Mouse (Mus musculus) kidney, embryonic 15.5 days (tissue): ENCODE data around the gene Srsf10. TPM values are rescaled to one million over a fixed set of nuclear protein-coding genes. Genes with fewer than 3 reads are reported as not detected.

Experiments used
- ATAC-seq: fragments of 200-750 bp; cut with Nextera tagmentation; replicated peaks from 2 replicates; pipeline ENCODE4 v1.8.0; 2017; ENCODE audit warnings: moderate TSS enrichment; ENCODE audit not compliant: low FRiP score
- H3K27ac ChIP-seq: fragments of 300-500 bp; sonication (generic); 2 replicates; pipeline ENCODE4 v1.5.1; 2015; ENCODE audit warnings: mild to moderate bottlenecking, inconsistent platforms
- H3K27me3 ChIP-seq: fragments of 300-500 bp; sonication (generic); 2 replicates; pipeline ENCODE4 v1.6.1; 2015; ENCODE audit warnings: inconsistent platforms
- H3K36me3 ChIP-seq: fragments of 300-500 bp; sonication (generic); 2 replicates; pipeline ENCODE4 v1.6.1; 2015; ENCODE audit warnings: inconsistent platforms
- H3K4me1 ChIP-seq: fragments of 300-500 bp; sonication (generic); 2 replicates; pipeline ENCODE4 v1.6.1; 2015; ENCODE audit warnings: inconsistent platforms
- H3K4me2 ChIP-seq: fragments of 300-500 bp; sonication (generic); 2 replicates; pipeline ENCODE4 v1.6.1; 2015; ENCODE audit warnings: moderate library complexity, mild to moderate bottlenecking, inconsistent platforms
- H3K4me3 ChIP-seq: fragments of 300-500 bp; sonication (generic); replicated peaks from 2 replicates; pipeline ENCODE4 v1.5.1; 2015; ENCODE audit warnings: mild to moderate bottlenecking, inconsistent platforms
- H3K9ac ChIP-seq: fragments of 300-500 bp; sonication (generic); 2 replicates; pipeline ENCODE4 v1.6.1; 2015; ENCODE audit warnings: mild to moderate bottlenecking, inconsistent platforms
- H3K9me3 ChIP-seq: fragments of 300-500 bp; sonication (generic); replicated peaks from 2 replicates; pipeline ENCODE4 v1.6.1; 2016; ENCODE audit warnings: inconsistent platforms
- WGBS: fragments of 180-500 bp; shearing (Covaris S2); methylation state at CpG from one replicate; pipeline ENCODE4 v1.1.7; 2015; ENCODE audit warnings: mixed read lengths; 5-methylcytosine and 5-hydroxymethylcytosine counted together
- polyA plus RNA-seq: library from polyadenylated mRNA; unstranded; fragments of >200 nt; fragmentation: Nextera tagmentation; extraction: Ambion mirVana; gene quantifications from 2 replicates; pipeline ENCODE4 v1.2.1, GENCODE M21; 2015

Srsf10 gene
- polyA plus RNA-seq, result 268 and 279 TPM in 2 replicates

DNA sequence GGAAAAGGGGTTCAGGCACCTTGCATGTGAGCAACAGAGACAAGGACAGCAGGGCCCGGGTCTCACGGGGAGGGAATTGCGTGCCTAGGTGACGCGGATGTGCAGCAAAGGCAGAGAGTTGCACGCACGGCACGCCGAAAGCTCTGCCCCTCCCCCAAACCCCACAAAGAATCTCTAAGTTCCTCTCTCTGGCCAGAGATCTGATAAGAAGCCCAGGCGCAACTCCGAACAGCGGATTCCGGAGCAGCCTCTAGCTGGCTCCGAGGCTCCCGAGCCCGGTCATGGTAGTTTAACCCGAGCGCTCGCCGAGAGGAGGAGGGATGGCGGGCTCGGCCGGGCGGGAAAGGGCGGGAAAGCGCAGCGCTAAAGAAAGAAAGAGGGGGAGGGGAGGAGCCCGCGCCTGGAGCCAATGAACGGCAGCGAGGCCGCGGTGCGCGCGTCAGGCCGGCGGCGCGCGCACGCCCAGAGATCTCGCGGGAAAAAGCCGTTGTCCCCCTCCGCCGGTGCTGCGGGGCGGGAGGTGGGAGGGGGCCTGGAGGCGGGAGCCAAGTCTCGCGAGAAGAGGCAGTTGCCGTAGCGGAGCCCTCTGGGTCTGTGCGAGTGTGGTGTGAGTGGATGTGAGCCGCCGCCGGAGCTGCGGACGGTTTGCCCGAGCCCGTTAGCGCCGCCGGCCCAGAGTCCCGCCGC, at the start of gene Srsf10:
Gene Srsf10 (plus strand): TSS at position 212 of the 687 bp plus-strand sequence.
- Histone ChIP-seq H3K9ac (peak within 1 kb of the TSS; percentile 88), H3K27me3 (no peaks in the 10 kb centered on the region), H3K4me3 (peak within 1 kb of the TSS; percentile 66), H3K27ac (peak within 1 kb of the TSS; percentile 100), H3K4me2 (peak within 1 kb of the TSS; percentile 84), H3K9me3 (no peaks in the 10 kb centered on the region), H3K36me3 (peaks cover 14% of the 10 kb centered on the region; the same call in 1 of the 2 replicates), H3K4me1 (peaks cover 43% of the 10 kb centered on the region)
- ATAC-seq, result peak; percentile 94
- WGBS, result 0% methylated on average over 63 of the region's 67 CpGs

- Histone ChIP-seq H3K4me1 (peaks cover 26% of the 10 kb centered on the region), H3K4me3 (no peak overlapping the region), H3K9me3 (no peaks in the 10 kb centered on the region; the same call in 1 of the 2 replicates), H3K27me3 (no peaks in the 10 kb centered on the region), H3K36me3 (no peaks in the 10 kb centered on the region), H3K4me2 (no peak overlapping the region), H3K9ac (no peak overlapping the region), H3K27ac (no peak overlapping the region)
- no peak for ATAC-seq
- 75% methylated on average over 7 of the region's 7 CpGs for WGBS
Observed at GRCm38 (mm10) chr4:135814896-135815295, 40.7 kb upstream of the Srsf10 start.

DNA sequence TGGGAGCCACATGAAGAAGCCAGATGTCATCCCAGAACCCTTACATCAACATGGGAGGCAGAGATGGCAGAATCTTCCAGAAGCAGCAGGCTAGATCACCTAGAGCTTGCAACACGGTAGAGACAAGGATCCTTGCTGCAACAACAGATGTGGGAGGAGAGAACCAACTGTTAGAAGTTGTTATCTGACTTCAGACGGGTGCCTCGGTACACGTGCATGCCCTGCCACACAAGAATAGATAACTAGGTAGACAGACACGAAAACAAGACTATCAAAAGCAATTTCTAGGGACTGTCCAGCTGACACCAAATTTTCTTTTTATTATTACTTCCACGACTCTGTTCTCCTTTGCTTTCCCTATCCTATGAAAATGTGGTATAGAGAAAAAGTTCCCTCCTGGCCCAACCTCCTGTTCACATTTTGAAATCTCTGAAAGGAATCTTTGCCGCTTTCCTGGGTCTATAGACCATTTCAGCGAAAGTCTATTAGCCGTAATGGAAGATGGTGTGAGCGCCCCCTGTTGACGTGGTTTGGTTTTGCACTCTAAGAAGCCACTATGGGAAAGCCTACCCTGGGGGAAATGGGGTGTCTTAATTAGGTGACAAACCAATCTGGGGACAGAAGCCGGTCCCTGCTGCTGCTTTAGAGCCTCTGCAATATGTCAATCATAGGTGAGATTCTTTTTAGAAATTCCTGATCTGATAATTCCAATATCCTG, 38.5 kb upstream of the Srsf10 start:
- H3K9me3 ChIP-seq, result no peaks in the 10 kb centered on the region; the same call in 1 of the 2 replicates
- ATAC-seq, result no peak
- H3K27ac ChIP-seq, result no peak overlapping the region
- H3K27me3 ChIP-seq, result no peaks in the 10 kb centered on the region
- H3K36me3 ChIP-seq, result no peaks in the 10 kb centered on the region
- WGBS, result 42% methylated on average over 12 of the region's 12 CpGs
- no peak overlapping the region for H3K9ac ChIP-seq
- H3K4me2 ChIP-seq, result no peak overlapping the region
- no peak overlapping the region for H3K4me3 ChIP-seq
- peaks cover 14% of the 10 kb centered on the region for H3K4me1 ChIP-seq

- no peaks in the 10 kb centered on the region; the same call in 1 of the 2 replicates for H3K9me3 ChIP-seq
- no peaks in the 10 kb centered on the region for H3K36me3 ChIP-seq
- H3K4me1 ChIP-seq, result peaks cover 14% of the 10 kb centered on the region
- H3K9ac ChIP-seq, result no peak overlapping the region
- no peak overlapping the region for H3K4me3 ChIP-seq
- H3K4me2 ChIP-seq, result no peak overlapping the region
- no peak for ATAC-seq
- WGBS, result 74% methylated on average over 3 of the region's 3 CpGs
- no peak overlapping the region for H3K27ac ChIP-seq
- H3K27me3 ChIP-seq, result no peaks in the 10 kb centered on the region
Observed at GRCm38 (mm10) chr4:135818366-135818765, 37.2 kb upstream of the Srsf10 start.

- no peaks in the 10 kb centered on the region; the same call in 1 of the 2 replicates for H3K9me3 ChIP-seq
- no peaks in the 10 kb centered on the region for H3K36me3 ChIP-seq
- WGBS, result 44% methylated on average over 17 of the region's 17 CpGs
- H3K4me3 ChIP-seq, result no peak overlapping the region
- peak overlapping the region; percentile 86 for H3K27ac ChIP-seq
- 0 out of 2 replicates have a peak, but pooled peaks have one; percentile 46 for ATAC-seq
- H3K4me2 ChIP-seq, result no peak overlapping the region
- H3K9ac ChIP-seq, result no peak overlapping the region
- no peaks in the 10 kb centered on the region for H3K27me3 ChIP-seq
- peaks cover 14% of the 10 kb centered on the region for H3K4me1 ChIP-seq
Observed at GRCm38 (mm10) chr4:135819826-135820526, 35.6 kb upstream of the Srsf10 start.

GRCm38 (mm10) chr4:135821772-135822171, 33.8 kb upstream of the Srsf10 start:
- no peaks in the 10 kb centered on the region for H3K27me3 ChIP-seq
- H3K27ac ChIP-seq, result no peak overlapping the region
- H3K4me3 ChIP-seq, result no peak overlapping the region
- 87% methylated on average over 4 of the region's 4 CpGs for WGBS
- ATAC-seq, result no peak
- no peak overlapping the region for H3K9ac ChIP-seq
- peaks cover 14% of the 10 kb centered on the region for H3K4me1 ChIP-seq
- H3K9me3 ChIP-seq, result no peaks in the 10 kb centered on the region; the same call in 1 of the 2 replicates
- H3K4me2 ChIP-seq, result no peak overlapping the region
- no peaks in the 10 kb centered on the region for H3K36me3 ChIP-seq

GRCm38 (mm10) chr4:135823298-135823697, 32.2 kb upstream of the Srsf10 start:
- no peaks in the 10 kb centered on the region for H3K36me3 ChIP-seq
- 71% methylated on average over 2 of the region's 2 CpGs for WGBS

DNA sequence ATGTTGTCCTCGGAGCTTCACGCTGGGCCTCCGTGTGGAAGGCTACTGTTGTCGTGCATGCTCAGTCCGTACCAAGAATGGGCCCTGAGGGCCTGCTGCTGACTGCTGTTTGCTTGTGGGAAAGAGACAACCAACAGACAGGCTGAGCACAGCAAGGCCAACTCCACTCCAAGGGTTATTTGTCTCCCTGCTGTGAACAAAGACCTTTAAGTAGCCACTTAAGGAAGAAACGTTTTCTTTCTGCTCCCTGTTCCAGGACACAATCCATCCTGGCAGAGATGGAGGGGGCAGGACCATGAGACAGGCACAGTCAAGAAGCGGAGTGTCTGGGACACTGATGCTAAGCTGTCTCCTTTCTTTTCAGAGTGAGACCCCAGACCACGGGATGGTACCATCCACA, 31.3 kb upstream of the Srsf10 start:
- H3K27ac ChIP-seq, result no peak overlapping the region
- H3K9ac ChIP-seq, result no peak overlapping the region
- 65% methylated on average over 8 of the region's 8 CpGs for WGBS

More at GRCm38 (mm10) chr4:135823298-135823697, 32.2 kb upstream of the Srsf10 start:
- no peak overlapping the region for H3K27ac ChIP-seq
- ATAC-seq, result no peak
- no peak overlapping the region for H3K4me3 ChIP-seq
- no peak overlapping the region for H3K4me2 ChIP-seq
- H3K4me1 ChIP-seq, result peaks cover 13% of the 10 kb centered on the region
- H3K27me3 ChIP-seq, result no peaks in the 10 kb centered on the region
- no peak overlapping the region for H3K9ac ChIP-seq
- H3K9me3 ChIP-seq, result no peaks in the 10 kb centered on the region; the same call in 1 of the 2 replicates

DNA sequence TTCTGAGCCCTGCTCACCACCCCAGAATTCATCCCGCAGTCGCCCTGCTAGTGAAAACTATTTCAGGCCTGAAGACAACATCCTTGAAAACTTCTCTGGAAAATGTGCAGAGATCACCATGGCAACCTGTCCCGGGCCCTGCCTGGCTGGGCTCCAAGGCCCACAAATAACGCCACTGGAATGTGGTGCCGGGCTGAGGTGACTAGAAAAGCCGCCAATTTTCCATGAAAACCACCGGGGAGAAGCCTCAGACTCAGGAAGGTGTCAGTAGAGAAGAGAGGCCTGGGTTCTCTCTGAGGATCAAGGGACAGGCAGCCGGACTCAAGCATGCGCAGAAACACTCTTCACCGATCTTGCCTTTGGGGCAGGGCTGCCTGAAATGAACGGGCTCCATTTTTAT, 27.1 kb upstream of the Srsf10 start:
- ATAC-seq, result peak; percentile 68
- Histone ChIP-seq H3K4me1 (peaks cover 36% of the 10 kb centered on the region), H3K27ac (peak overlapping the region; percentile 89), H3K4me2 (peak overlapping the region; percentile 42), H3K27me3 (no peaks in the 10 kb centered on the region), H3K36me3 (no peaks in the 10 kb centered on the region), H3K9me3 (no peaks in the 10 kb centered on the region), H3K4me3 (0 out of 2 replicates have a peak overlapping the region, but pooled peaks have one; percentile 4), H3K9ac (no peak overlapping the region)
- 20% methylated on average over 11 of the region's 11 CpGs for WGBS

More for the DNA sequence above, 31.3 kb upstream of the Srsf10 start:
- H3K4me2 ChIP-seq, result no peak overlapping the region
- no peaks in the 10 kb centered on the region for H3K36me3 ChIP-seq
- H3K4me3 ChIP-seq, result no peak overlapping the region
- H3K9me3 ChIP-seq, result no peaks in the 10 kb centered on the region
- H3K27me3 ChIP-seq, result no peaks in the 10 kb centered on the region
- no peak for ATAC-seq
- H3K4me1 ChIP-seq, result peaks cover 22% of the 10 kb centered on the region

DNA sequence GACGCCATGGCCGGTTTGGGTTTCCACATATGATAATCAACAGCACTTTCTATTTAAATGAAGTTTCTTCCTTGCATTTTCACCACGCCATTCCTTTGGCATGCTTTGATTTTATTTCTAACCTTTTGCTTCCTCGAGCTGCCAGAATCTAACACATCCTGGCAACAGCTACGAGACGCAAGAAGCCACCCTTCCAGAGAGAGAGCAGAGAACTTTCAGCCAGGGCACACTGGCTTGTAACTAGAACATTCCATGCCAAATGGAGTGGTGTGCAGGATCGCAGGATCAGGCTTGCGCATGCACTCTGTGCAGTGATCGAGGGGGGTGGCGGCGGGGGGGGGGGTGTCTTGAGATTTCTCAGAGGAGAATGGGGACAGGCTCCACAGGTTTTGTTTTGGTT, 23.5 kb upstream of the Srsf10 start:
- H3K27ac ChIP-seq, result no peak overlapping the region
- no peak overlapping the region for H3K4me3 ChIP-seq
- H3K9ac ChIP-seq, result no peak overlapping the region
- H3K27me3 ChIP-seq, result no peaks in the 10 kb centered on the region
- no peaks in the 10 kb centered on the region for H3K9me3 ChIP-seq
- no peak overlapping the region for H3K4me2 ChIP-seq
- peaks cover 43% of the 10 kb centered on the region for H3K4me1 ChIP-seq
- 75% methylated on average over 11 of the region's 11 CpGs for WGBS
- H3K36me3 ChIP-seq, result no peaks in the 10 kb centered on the region
- no peak for ATAC-seq

DNA sequence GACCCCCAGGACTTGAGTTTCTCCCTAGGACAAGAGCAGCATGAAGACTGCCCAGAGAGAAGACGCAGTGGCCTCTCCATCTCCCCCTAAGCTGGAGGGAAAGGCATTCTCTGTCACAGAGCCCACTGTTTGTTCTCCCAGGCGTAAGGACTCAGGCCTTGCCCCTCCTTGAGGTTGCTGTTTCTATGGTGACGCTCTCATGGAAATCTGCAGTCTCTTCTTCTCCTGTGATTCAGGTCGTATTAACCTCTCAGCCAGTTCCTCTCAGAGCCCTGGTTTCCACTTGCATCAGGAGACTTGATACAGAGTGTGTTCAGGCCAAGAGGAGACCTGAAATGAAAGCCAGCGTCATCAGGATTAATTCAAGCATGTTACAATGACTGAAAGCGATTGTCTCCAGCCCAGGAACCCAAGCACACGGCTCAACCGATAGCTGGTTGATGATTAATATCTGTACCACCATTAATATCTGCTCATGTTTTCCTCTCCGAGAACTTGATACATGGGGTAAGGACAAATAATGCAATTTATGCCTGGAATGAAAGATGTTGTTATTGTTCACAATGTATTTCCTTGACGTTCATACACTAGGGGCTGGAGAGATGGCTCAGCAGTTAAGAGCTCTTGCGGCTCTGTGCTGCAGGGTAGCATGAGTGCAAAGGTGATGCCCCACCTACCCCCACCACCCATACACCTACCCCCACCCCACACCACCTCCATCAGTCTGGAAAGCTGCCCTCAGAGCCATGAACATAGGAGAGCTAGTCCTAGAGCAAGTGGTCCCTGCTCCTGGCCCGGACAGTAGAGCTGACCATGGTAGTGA, 22.0 kb upstream of the Srsf10 start:
- Histone ChIP-seq H3K4me3 (no peak overlapping the region), H3K9me3 (no peaks in the 10 kb centered on the region), H3K4me2 (no peak overlapping the region), H3K36me3 (no peaks in the 10 kb centered on the region), H3K4me1 (peaks cover 36% of the 10 kb centered on the region), H3K27me3 (no peaks in the 10 kb centered on the region), H3K27ac (peak overlapping the region; percentile 55; the same call in 1 of the 2 replicates), H3K9ac (no peak overlapping the region)
- WGBS, result 60% methylated on average over 12 of the region's 12 CpGs
- no peak for ATAC-seq
